Mouse (Mus musculus): ENCODE measurements around the gene Cplx2. TPM values are rescaled to one million over a fixed set of nuclear protein-coding genes. Genes with fewer than 3 reads are reported as not detected.

Cplx2 gene
- polyA plus RNA-seq (2016; fragmentation: Nextera tagmentation; extraction: Ambion mirVana): 2.5 and 3.5 TPM in 2 replicates

DNA sequence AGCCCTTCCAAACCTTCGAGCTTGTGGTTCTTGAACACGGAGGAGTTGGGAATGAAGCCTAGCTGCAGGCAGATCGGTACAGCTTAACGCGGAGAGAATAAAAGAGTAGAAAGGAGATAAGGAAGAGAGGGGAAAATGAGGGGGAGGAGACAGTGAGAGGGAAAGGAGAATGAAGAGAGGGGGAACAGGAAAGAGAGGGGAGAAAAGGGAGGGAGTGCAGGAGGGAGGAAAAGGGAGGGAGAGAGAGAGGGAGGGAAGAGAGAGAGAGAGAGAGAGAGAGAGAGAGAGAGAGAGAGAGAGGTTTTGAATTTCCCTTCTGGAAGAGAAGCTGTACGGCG lies at the start of gene Cplx2:
Cplx2 (plus strand) TSS at position 301 of the 338 bp plus-strand sequence.
- H3K36me3 ChIP-seq: no peaks in the 10 kb centered on the region
- H3K27ac ChIP-seq: no peak within 1 kb of the TSS
- 4% methylated on average over 7 of the region's 7 CpGs for WGBS
- no peak for DNase-seq (ENCODE audit: low spot score)
- H3K4me3 ChIP-seq: peak within 1 kb of the TSS; percentile 45
- H3K27me3 ChIP-seq (ENCODE audit: low read depth, poor library complexity, severe bottlenecking): peaks cover 60% of the 10 kb centered on the region
- H3K9me3 ChIP-seq (replicated peaks): no peaks in the 10 kb centered on the region
- peaks cover 26% of the 10 kb centered on the region for H3K4me1 ChIP-seq

DNA sequence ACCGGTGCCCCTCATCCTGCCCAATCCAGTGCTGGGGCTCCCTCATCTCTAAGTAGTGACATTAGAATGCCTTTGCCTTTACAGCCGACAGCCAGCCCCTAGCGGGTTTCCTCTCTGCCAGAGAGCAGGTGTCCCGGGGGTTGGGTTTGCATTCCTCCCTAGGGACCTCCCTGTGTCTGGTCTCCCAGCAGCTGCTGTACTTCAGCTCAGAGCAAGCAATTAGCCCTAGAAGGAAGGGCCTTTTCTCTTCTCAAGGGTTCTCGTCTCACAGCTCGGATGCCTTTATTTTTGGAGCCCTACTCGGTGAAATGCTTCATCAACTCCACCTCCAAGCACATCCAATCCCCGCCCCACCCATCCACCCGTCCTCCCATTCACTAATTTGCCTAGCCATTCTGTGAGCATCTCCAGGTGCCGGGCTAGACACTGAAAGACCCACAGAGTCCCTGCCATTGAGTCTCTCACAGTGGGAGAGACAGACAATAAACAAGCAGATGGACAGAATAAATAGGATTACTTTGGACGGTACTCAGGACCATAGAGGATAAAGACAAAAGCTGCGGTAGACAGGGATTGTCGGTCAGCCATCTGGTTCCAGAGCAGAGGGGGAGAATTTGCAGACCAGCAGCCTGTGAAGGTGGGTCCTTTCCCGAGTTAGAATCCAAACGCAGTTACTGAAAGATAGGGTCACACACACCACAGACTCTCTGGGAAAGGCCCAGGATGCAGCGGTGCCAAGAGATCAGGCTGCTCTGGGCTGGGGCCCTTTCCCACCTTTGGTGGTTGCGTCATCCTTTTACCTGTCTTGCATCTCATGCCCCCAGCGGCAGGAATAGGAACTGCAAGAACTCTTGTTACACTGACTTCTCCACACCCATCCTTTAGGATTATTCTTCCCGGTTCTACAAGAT lies 48.5 kb upstream of the Cplx2 start:
- Histone ChIP-seq H3K9me3 (replicated peaks) (no peaks in the 10 kb centered on the region), H3K4me3 (no peak overlapping the region), H3K27ac (no peak overlapping the region), H3K27me3 (ENCODE audit: low read depth, poor library complexity, severe bottlenecking) (no peaks in the 10 kb centered on the region), H3K4me1 (peaks cover 10% of the 10 kb centered on the region), H3K36me3 (no peaks in the 10 kb centered on the region)
- peak; percentile 69 for DNase-seq (ENCODE audit: low spot score)
- 47% methylated on average over 19 of the region's 19 CpGs for WGBS

DNA sequence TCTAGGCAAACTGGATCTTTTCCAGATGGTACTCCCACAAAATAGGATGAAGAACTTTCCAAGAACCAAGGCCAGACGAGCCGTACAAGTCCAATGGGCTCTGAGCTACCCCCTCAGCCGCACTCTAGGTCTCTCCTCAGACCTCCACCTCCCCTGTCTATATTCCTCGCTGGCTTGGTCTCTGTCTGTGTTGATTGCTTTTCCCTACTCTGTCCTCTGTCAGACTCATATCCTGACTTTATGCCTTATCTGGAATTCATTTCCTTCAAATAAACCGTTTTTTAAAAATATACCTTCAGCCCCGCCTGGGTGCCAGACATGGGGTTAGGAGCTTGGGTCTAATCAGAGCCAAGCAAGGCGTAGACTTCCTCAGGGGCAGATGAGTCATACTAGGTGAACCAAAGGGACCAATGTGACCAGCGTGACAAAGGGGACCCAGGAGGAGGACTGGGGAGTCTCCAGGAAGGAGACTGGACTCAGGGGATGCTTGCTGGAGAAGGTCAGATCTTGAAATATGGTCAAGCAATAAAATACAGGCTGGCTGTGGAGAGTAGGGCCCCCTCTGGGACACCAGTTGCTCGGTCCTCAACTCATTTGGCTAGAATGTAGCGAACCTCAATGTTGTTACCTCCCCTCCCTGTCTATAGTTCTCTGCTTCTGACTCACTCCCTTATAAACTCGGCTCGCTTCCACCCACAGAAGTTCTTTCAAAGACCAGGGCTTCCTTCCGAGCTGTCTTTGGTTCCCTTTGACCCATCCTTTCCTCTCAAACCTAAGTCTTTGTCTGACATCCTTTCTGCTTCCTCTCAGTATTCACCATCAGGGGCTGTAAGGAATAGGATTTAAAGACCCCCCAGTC lies 47.6 kb upstream of the Cplx2 start:
- 77% methylated on average over 13 of the region's 13 CpGs for WGBS
- Histone ChIP-seq H3K4me3 (no peak overlapping the region), H3K36me3 (no peaks in the 10 kb centered on the region), H3K9me3 (replicated peaks) (no peaks in the 10 kb centered on the region), H3K27ac (no peak overlapping the region), H3K27me3 (ENCODE audit: low read depth, poor library complexity, severe bottlenecking) (no peaks in the 10 kb centered on the region), H3K4me1 (peaks cover 17% of the 10 kb centered on the region)
- no peak for DNase-seq (ENCODE audit: low spot score)

DNA sequence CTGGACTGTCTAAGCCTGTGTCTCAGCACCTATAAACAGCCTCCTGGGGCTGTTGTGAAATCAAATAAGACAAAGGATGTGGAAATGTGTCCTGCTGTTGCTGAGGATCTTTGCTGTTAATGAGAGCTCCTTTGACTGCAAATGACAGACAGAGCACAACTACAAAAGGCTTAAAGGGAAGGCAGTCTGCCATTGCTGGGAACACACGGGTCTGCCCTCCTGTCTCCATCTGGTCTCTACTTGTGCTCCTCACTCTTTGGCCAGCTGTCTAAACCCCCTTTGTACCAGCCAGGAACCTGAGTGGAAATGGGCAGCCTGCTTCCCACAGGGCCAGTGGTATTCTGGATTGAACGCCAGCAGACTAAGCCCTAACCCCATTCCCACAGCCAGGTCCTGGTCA lies 47.0 kb upstream of the Cplx2 start:
- DNase-seq (ENCODE audit: low spot score): no peak
- Histone ChIP-seq H3K9me3 (replicated peaks) (no peaks in the 10 kb centered on the region), H3K4me1 (peaks cover 21% of the 10 kb centered on the region), H3K27me3 (ENCODE audit: low read depth, poor library complexity, severe bottlenecking) (no peaks in the 10 kb centered on the region), H3K36me3 (no peaks in the 10 kb centered on the region), H3K4me3 (no peak overlapping the region), H3K27ac (no peak overlapping the region)
- WGBS: 91% methylated on average over 2 of the region's 2 CpGs

DNA sequence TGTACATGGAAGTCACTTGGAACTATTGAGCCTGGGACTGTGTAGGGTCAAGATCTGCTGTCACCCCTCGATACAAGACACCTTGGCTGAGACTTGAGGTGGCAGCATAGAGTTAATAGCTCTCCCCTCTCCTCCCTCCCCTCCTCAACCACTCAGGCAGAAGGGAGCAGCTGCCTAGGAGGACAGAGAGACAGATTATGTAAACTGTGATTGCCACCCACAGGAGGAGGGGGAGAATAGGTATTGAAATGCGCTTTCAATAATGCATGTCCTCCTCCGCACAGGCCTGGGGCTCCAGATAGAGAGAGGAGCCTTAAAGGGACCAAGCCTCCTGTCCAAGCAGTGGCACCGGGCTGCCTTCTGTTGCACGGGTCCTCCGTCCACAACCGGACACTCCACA lies 45.3 kb upstream of the Cplx2 start:
- Histone ChIP-seq H3K36me3 (no peaks in the 10 kb centered on the region), H3K4me3 (no peak overlapping the region), H3K27ac (no peak overlapping the region), H3K4me1 (peaks cover 23% of the 10 kb centered on the region), H3K27me3 (ENCODE audit: low read depth, poor library complexity, severe bottlenecking) (no peaks in the 10 kb centered on the region), H3K9me3 (replicated peaks) (no peaks in the 10 kb centered on the region)
- 81% methylated on average over 7 of the region's 7 CpGs for WGBS
- DNase-seq (ENCODE audit: low spot score): no peak

DNA sequence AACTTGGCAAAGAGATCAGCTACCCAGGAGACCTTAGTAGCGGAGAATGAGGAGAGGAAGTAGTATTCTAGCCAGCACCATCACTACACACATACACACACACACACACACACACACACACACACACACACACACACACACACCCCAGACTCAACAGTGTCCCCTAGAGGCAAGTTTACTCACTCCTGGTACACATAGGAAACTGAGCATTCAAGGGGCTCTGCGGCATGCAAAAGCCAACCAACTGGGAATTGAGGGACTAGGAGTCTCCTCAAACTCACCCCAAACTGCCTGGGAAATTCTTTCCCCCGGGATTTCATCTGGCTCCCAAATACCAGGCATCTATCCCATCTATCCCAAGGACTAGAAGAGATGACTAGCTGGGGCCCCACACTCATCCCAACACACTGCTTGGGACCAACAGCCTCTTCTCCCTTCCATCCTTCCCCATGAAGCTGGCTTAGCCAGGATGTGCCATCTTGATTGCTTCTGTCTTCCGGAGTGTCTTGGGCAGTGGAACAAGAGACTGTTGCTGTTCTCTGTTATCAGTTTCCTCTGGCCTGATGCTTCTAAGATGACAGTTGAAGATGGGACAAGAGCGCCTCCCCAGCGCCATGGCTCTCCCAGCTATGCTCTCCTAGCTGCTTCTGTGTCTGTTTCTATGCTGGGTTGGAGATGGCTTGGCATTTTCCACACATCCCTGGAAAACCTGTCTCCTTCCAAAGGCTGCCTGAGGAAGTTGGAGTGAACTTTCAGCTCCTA lies 44.3 kb upstream of the Cplx2 start:
- H3K4me1 ChIP-seq: peaks cover 33% of the 10 kb centered on the region
- 89% methylated on average over 6 of the region's 6 CpGs for WGBS

DNA sequence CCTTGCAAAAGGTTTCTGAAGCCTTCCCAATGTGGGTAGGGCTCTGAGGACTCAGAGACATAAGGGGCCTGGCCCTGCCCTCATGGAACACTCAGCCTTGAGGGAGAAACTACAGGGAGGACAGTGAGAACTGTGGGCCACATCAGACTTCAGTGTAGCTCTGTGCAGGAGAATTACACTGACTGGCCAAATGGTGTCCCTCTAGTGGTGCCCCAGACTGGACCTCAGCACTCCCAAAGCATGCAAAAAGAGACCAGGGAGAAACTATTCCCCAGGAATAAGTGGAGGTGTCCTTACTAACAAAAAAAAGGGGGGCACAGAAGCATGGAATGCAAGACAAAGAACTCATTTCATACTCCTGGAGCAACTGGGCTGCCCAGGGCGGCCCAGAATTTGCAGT lies 43.1 kb upstream of the Cplx2 start:
- H3K4me1 ChIP-seq: peaks cover 43% of the 10 kb centered on the region
- no peaks in the 10 kb centered on the region for H3K9me3 ChIP-seq (replicated peaks)
- DNase-seq (ENCODE audit: low spot score): no peak
- H3K27ac ChIP-seq: peak overlapping the region; percentile 63; the same call in 1 of the 2 replicates
- H3K36me3 ChIP-seq: no peaks in the 10 kb centered on the region
- no peak overlapping the region for H3K4me3 ChIP-seq
- 66% methylated on average over 1 of the region's 1 CpGs for WGBS
- H3K27me3 ChIP-seq (ENCODE audit: low read depth, poor library complexity, severe bottlenecking): no peaks in the 10 kb centered on the region

More for the DNA sequence above, 44.3 kb upstream of the Cplx2 start:
- H3K36me3 ChIP-seq: no peaks in the 10 kb centered on the region
- no peaks in the 10 kb centered on the region for H3K27me3 ChIP-seq (ENCODE audit: low read depth, poor library complexity, severe bottlenecking)
- no peak for DNase-seq (ENCODE audit: low spot score)
- H3K9me3 ChIP-seq (replicated peaks): no peaks in the 10 kb centered on the region
- H3K27ac ChIP-seq: no peak overlapping the region
- H3K4me3 ChIP-seq: no peak overlapping the region

DNA sequence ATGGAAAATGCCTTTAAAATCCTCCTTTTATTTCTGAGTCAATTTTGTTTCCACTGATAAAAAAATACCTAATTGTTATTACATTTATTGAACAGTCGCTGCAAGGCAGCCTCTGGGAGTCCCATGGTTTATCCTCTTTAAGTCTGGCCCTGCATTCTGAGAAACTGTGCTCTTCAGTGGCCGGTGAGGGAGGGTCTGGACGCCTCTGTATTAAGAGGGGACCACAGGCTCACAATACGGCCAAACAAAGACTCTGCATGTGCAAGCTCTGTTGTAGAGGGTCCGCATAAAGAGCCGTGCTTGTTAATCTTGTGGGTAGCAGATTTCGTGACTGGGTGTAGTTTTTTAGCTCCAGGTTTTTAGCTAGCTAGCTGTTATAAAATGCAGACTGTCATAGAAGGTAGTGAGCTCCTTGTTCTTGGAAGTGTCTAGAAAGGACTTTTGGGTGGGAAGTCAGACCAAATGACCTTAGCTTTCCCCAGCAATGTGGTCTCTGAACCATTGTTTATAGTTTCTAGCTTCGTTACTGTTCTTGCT lies 42.1 kb upstream of the Cplx2 start:
- H3K27ac ChIP-seq: peak overlapping the region; percentile 74; the same call in 1 of the 2 replicates
- no peak for DNase-seq (ENCODE audit: low spot score)
- H3K4me1 ChIP-seq: peaks cover 48% of the 10 kb centered on the region
- H3K4me3 ChIP-seq: no peak overlapping the region
- WGBS: 53% methylated on average over 8 of the region's 8 CpGs
- no peaks in the 10 kb centered on the region for H3K27me3 ChIP-seq (ENCODE audit: low read depth, poor library complexity, severe bottlenecking)
- H3K9me3 ChIP-seq (replicated peaks): no peaks in the 10 kb centered on the region
- H3K36me3 ChIP-seq: no peaks in the 10 kb centered on the region

DNA sequence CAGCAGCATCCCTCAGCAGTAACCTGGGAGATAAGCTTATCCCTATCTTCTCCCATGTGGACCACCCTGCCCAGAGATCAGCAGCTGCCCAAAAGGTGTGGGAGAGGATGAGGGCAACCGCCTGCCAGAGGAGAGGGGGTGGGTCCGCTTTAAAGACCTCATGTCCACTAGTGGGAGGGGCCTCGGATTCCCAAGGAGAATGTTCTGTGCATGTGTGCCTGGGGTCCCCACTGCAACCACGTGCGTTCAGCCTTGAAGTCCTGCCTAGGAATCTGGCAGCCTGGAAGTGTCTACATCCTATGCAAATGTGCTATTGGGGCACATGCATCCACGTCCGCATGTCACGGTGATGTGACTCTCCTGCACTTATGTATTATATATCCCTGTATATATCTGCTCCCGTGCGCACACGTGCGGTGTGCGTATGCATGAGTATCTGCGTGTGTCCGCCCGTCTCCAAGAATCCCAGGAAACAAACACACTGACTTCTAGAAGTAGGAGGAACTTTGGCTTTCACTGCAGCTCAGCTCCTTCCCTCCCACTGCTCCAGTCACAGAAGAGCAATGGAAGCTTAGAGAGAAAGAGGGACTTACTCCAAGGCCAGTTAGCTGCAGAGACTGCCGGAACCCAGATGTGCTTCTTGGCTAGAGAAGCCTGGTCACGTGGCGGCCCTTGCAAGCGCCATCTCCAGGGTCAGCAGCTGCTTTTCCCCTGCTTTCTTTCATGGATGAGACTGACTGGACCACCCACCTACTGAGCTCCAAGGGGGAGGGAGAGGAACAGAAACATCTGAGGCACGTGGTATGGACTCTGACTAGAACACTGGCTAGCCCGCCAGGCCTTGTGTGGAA lies 39.1 kb upstream of the Cplx2 start:
- 66% methylated on average over 22 of the region's 22 CpGs for WGBS
- no peak overlapping the region for H3K4me3 ChIP-seq
- no peaks in the 10 kb centered on the region for H3K9me3 ChIP-seq (replicated peaks)
- H3K27me3 ChIP-seq (ENCODE audit: low read depth, poor library complexity, severe bottlenecking): no peaks in the 10 kb centered on the region
- DNase-seq (ENCODE audit: low spot score): peak; percentile 78
- peaks cover 48% of the 10 kb centered on the region for H3K4me1 ChIP-seq
- no peaks in the 10 kb centered on the region for H3K36me3 ChIP-seq
- peak overlapping the region; percentile 79 for H3K27ac ChIP-seq

DNA sequence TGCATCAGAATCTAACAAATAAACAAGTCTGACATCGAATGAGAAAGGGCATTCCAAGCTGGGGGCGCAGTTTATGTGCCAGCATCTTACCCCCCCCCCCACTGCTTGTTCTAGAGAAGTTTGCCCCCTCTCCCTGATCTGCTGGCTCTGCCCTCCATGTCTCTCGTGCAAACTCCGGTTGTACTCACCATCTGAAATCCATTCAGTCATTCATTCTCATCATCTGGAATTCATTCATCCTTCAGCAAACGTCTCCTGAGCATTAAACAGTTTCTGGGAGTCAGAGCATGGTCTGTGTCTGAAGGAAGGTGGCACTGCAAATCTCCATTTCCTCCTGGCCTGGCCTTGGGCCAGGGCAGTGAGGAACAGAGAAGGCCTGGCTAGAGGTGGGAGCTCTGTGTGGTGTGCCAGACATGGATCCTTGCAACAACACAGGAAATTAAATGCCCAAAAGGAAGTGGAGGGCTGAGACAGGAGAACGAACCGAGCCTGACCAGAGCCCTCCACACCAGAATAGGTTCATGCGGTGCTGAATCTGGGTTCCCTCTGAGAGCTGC lies 38.1 kb upstream of the Cplx2 start:
- H3K27ac ChIP-seq: peak overlapping the region; percentile 79
- no peak overlapping the region for H3K4me3 ChIP-seq
- DNase-seq (ENCODE audit: low spot score): peak; percentile 35
- no peaks in the 10 kb centered on the region for H3K36me3 ChIP-seq
- no peaks in the 10 kb centered on the region for H3K9me3 ChIP-seq (replicated peaks)
- no peaks in the 10 kb centered on the region for H3K27me3 ChIP-seq (ENCODE audit: low read depth, poor library complexity, severe bottlenecking)
- H3K4me1 ChIP-seq: peaks cover 46% of the 10 kb centered on the region
- WGBS: 51% methylated on average over 8 of the region's 8 CpGs

DNA sequence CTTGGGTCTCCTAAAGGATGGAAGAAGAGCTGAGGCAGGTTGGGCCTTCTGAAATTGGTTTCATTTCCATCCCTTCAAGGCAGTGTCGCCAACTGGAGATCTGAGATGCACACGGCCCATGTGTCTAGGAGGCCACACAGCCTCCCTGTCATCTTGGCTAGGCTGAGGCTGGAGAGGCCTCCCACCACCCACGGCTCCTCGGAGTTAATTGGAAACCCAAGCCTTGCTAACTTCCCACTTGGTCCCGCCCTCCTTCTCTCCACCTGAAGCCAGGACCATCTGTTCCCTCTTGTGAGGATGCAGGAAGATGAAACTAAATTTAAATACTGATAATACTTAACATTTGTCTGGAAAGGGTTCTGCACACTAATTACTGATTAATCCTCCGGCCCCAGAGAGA lies 34.1 kb upstream of the Cplx2 start:
- DNase-seq (ENCODE audit: low spot score): no peak
- no peak overlapping the region for H3K27ac ChIP-seq
- H3K9me3 ChIP-seq (replicated peaks): no peaks in the 10 kb centered on the region
- H3K36me3 ChIP-seq: no peaks in the 10 kb centered on the region
- H3K27me3 ChIP-seq (ENCODE audit: low read depth, poor library complexity, severe bottlenecking): no peaks in the 10 kb centered on the region
- no peak overlapping the region for H3K4me3 ChIP-seq
- H3K4me1 ChIP-seq: peaks cover 15% of the 10 kb centered on the region
- WGBS: 75% methylated on average over 6 of the region's 6 CpGs

All from limb, embryonic 10.5 days (tissue).